Comparison of ENCODE assay signal across 8 mouse cellular contexts in the genomic region with DNA sequence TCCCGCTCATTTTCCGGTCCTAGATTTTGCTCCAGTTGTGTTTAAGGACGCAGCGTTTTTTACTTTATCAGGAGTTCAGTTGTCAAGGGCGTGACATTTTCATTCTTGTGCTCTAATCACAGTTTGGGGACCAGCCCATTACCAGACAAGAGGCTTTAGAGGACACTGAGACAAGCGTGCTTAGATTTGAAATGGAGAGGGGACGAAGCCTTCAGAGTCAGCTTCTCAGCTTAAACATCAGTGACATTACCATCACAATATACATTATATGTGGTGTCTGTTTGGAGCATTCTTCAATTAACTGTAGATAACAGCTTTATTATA. TPM values are rescaled to one million over a fixed set of nuclear protein-coding genes. Genes with fewer than 3 reads are reported as not detected.
DNase-seq lines count a peak whose midpoint lies in the region; ATAC-seq lines count a peak whose summit lies in the region.

No protein-coding gene starts in this region.

- peak overlapping the region; percentile 93 for H3K27ac ChIP-seq in forebrain, embryonic 12.5 days
- peak overlapping the region; percentile 91 for H3K27ac ChIP-seq in liver, embryonic 16.5 days (ENCODE audit: low read length)

- WGBS in forebrain, embryonic 12.5 days = 5% methylated on average over 7 of the region's 7 CpGs
- 1% methylated on average over 7 of the region's 7 CpGs for WGBS in liver, embryonic 16.5 days (ENCODE audit: insufficient replicate concordance)

- H3K9ac ChIP-seq in forebrain, embryonic 12.5 days = peak overlapping the region; percentile 96
- peak overlapping the region; percentile 94 for H3K9ac ChIP-seq in liver, embryonic 16.5 days (ENCODE audit: low read depth, low read length)

- peak overlapping the region; percentile 63 for H3K4me2 ChIP-seq in forebrain, embryonic 12.5 days
- H3K4me2 ChIP-seq in liver, embryonic 16.5 days (ENCODE audit: low read depth, low read length) = peak overlapping the region; percentile 77

- H3K27me3 ChIP-seq in forebrain, embryonic 12.5 days = no peaks in the 10 kb centered on the region
- no peaks in the 10 kb centered on the region for H3K27me3 ChIP-seq in liver, embryonic 16.5 days (ENCODE audit: control insufficient read depth, insufficient read depth, low read depth, low read length)

- DNase-seq in embryo, embryonic 10 days (ENCODE audit: low spot score) = peak; percentile 26
- no peak for DNase-seq in embryo, embryonic 9.5 days (ENCODE audit: extremely low spot score)
- DNase-seq in 416B (ENCODE audit: low read depth) = peak; percentile 59
- DNase-seq in cerebellum, adult 11-12 months = no peak
- no peak for DNase-seq in ovary, postnatal 14 days (ENCODE audit: low spot score)
- DNase-seq in thymus, postnatal 14 days = no peak

- H3K4me3 ChIP-seq in forebrain, embryonic 12.5 days (replicated peaks) = peak overlapping the region; percentile 96
- H3K4me3 ChIP-seq in liver, embryonic 16.5 days (ENCODE audit: low read depth, low read length) = peak overlapping the region; percentile 95

- H3K9me3 ChIP-seq in forebrain, embryonic 12.5 days = 0 out of 2 replicates have a peak, but pooled peaks cover 5% of the 10 kb centered on the region
- no peaks in the 10 kb centered on the region for H3K9me3 ChIP-seq in liver, embryonic 16.5 days (replicated peaks; ENCODE audit: control insufficient read depth, low read length)

- no peaks in the 10 kb centered on the region for H3K36me3 ChIP-seq in forebrain, embryonic 12.5 days (replicated peaks)
- no peaks in the 10 kb centered on the region for H3K36me3 ChIP-seq in liver, embryonic 16.5 days (ENCODE audit: control insufficient read depth, insufficient read depth)

- no peak for ATAC-seq in forebrain, embryonic 12.5 days (ENCODE audit: low FRiP score)
- no peak for ATAC-seq in liver, embryonic 16.5 days (ENCODE audit: low read depth)

- peaks cover 13% of the 10 kb centered on the region for H3K4me1 ChIP-seq in forebrain, embryonic 12.5 days
- peaks cover 11% of the 10 kb centered on the region for H3K4me1 ChIP-seq in liver, embryonic 16.5 days (ENCODE audit: control insufficient read depth, low read depth, low read length)

RNA-seq across cellular contexts. Expression of a gene that starts 1.4 kb away (rescaled TPM):
- 70.0 and 72.3 TPM in 2 replicates for polyA plus RNA-seq in forebrain, embryonic 12.5 days (2016; fragmentation: Nextera tagmentation; extraction: Ambion mirVana)
- polyA plus RNA-seq in liver, embryonic 16.5 days (2015; fragmentation: Nextera tagmentation; extraction: Ambion mirVana) = 19.5 and 20.1 TPM in 2 replicates

Comparison
In these comparisons a context has a peak if more than half of its experiments do, and no peak if none do; other contexts are left out.
1. DNase-seq: peak in embryo, embryonic 10 days (single experiment) and 416B (single experiment); none in embryo, embryonic 9.5 days (single experiment), cerebellum, adult 11-12 months (single experiment), ovary, postnatal 14 days (single experiment) and thymus, postnatal 14 days (single experiment).